Mouse (Mus musculus) spleen, adult 2 months (tissue): Measurements from ENCODE around the gene Nit2. TPM values are rescaled to one million over a fixed set of nuclear protein-coding genes. Genes with fewer than 3 reads are reported as not detected.

ENCODE experiments used
- DNase-seq, 2 experiments: peaks; one replicate each; pipeline versions ENCODE4 v3.0.0 to v3.0.0-alpha.2; 2012 to 2021; ENCODE audit warnings: low spot score in 2 of 2, low read depth in 1 of 2
- H3K27ac ChIP-seq: fragments of 200-500 bp; 2 replicates; pipeline ENCODE4 v1.5.1; 2012; ENCODE audit warnings: low read length, inconsistent platforms; ENCODE audit not compliant: insufficient read depth
- H3K27me3 ChIP-seq: fragments of 200-500 bp; 2 replicates; pipeline ENCODE4 v1.6.1; 2012; ENCODE audit warnings: mild to moderate bottlenecking, moderate library complexity, low read length, inconsistent platforms; ENCODE audit not compliant: control insufficient read depth, insufficient read depth
- H3K36me3 ChIP-seq: fragments of 200-500 bp; 2 replicates; pipeline ENCODE4 v1.6.1; 2012; ENCODE audit warnings: mild to moderate bottlenecking, low read length, inconsistent platforms; ENCODE audit not compliant: control insufficient read depth, insufficient read depth
- H3K4me1 ChIP-seq: fragments of 200-500 bp; 2 replicates; pipeline ENCODE4 v1.6.1; 2011; ENCODE audit warnings: inconsistent platforms; ENCODE audit not compliant: control insufficient read depth, insufficient read depth, insufficient read length
- H3K4me3 ChIP-seq: fragments of 200-500 bp; 2 replicates; pipeline ENCODE4 v1.5.1; 2011; ENCODE audit warnings: mild to moderate bottlenecking, inconsistent platforms; ENCODE audit not compliant: insufficient read depth, insufficient read length; ENCODE audit errors: extremely low read depth
- CTCF ChIP-seq: fragments of 200-500 bp; IDR thresholded peaks from 2 replicates; pipeline ENCODE4 v1.5.1; 2011; ENCODE audit warnings: mild to moderate bottlenecking, inconsistent platforms; ENCODE audit not compliant: insufficient read depth, insufficient read length, insufficient replicate concordance; ENCODE audit errors: extremely low read depth
- POLR2A ChIP-seq: fragments of 200-500 bp; IDR thresholded peaks from 2 replicates; pipeline ENCODE4 v1.6.1; 2011; ENCODE audit warnings: low read depth, low read length, inconsistent platforms
- WGBS: fragments of 180-500 bp; shearing (Covaris S2); methylation state at CpG from one replicate; pipeline ENCODE4 v1.1.7; 2018; 5-methylcytosine and 5-hydroxymethylcytosine counted together
- polyA plus RNA-seq: library from polyadenylated mRNA; depleted of rRNA; stranded (reverse); fragments of >200 nt; gene quantifications from 2 replicates; pipeline ENCODE4 v1.2.3, GENCODE M21; 2012; rRNA removed

The Nit2 gene
- polyA plus RNA-seq: 7.1 and 9.1 TPM in 2 replicates

DNA sequence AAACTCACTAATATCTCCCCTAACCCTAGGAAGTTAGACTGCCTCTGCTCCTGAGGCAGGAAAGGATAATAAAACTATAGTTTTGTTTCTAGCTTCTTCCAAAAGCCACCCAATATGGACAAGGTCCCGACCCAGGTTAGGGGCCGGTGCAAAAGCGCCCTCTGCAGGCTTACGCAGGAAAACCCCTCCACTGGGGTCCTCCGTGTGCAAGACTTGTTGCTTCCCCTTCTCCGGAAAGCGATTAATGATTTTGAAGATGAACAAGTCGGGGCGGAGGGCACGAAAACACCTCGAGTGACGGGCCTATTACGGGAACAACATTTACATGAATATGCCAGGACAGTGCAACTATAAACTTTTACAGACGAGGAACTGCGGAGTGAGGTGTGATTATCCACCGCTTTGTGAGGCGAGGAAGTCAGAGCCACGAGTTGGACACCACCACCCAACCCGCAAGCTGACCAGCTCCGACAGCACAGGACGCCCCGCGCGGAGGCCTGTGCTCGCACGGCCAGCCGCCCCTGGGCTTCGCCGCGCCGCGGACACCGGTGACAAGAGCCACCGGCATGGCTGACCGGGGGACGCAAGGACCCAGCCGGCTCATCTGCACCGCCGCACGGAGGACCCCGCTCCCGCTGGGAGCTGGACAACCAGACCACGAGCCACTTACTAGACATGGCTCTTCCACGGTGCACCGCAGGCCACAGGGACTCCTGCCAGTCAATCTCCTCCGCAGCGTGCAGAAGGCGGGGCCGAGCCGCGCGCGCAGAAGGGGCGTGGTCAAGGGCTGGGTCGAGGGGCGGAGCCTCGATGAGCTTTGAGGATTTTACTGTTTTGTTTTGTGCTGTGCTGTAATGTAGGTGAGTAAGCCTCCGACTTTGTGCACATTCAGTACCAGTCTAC lies at the start of gene Nit2:
TSS of gene Nit2 (minus strand) at position 731 of the 903 bp plus-strand sequence.
- peak; percentile 66 to 94 for DNase-seq
- Histone ChIP-seq H3K4me1 (no peaks in the 10 kb centered on the region; the same call in 1 of the 2 replicates), H3K36me3 (peaks cover 2% of the 10 kb centered on the region), H3K27me3 (no peaks in the 10 kb centered on the region), H3K4me3 (peak within 1 kb of the TSS; percentile 84), H3K27ac (peak within 1 kb of the TSS; percentile 70)
- WGBS: under 1% methylated on average over 58 of the region's 58 CpGs
- TF ChIP-seq CTCF (peak; percentile 67), POLR2A (peak; percentile 42; the same call in 1 of the 2 replicates)

DNA sequence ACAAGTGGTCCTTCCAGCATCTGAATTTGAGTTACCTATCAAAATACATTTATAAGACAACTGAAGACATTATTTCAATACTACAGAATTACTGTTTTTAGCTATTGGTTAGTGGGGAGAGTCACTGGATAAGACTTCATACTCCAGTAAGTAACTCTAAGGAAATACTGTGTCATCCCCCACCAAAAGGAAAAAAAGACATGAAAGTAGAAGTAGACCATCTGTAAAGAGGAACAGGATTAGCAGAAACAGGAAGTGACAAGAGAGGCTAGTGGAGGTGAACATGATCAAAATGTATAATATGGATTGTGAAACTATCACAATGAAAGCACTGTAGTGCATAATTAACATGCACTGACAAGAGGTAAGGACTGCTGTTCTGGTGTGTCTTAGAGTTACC lies 48.8 kb upstream of the Nit2 start:
- Histone ChIP-seq H3K27me3 (no peaks in the 10 kb centered on the region), H3K4me1 (peaks cover 9% of the 10 kb centered on the region), H3K4me3 (no peak overlapping the region), H3K27ac (peak overlapping the region; percentile 82), H3K36me3 (peaks cover 15% of the 10 kb centered on the region)
- DNase-seq: peak in 1 of 2 experiments; percentile 58
- TF ChIP-seq POLR2A (no peak), CTCF (no peak)

DNA sequence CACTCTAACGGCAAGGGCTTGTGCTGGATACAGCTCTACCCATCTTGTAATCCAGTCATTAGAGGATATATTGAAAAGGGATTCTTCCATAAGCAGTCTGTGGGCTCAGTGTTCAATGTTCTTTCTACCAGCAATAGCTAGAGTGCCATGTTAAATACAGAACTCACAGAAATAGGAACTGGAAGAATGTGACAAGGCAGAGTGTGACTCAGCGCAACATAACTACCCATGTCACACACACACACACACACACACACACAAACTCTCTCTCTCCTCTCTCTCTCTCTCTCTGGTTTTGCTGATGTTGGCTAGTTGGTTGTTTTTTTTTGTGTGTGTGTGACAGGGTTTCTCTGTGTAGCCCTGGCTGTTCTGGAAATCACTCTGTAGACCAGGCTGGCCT lies 43.9 kb upstream of the Nit2 start:
- Histone ChIP-seq H3K27ac (no peak overlapping the region), H3K4me1 (no peaks in the 10 kb centered on the region; the same call in 1 of the 2 replicates), H3K27me3 (no peaks in the 10 kb centered on the region), H3K36me3 (peaks cover 25% of the 10 kb centered on the region), H3K4me3 (no peak overlapping the region)
- TF ChIP-seq CTCF: no peak
- no peak for TF ChIP-seq POLR2A
- 93% methylated on average over 2 of the region's 2 CpGs for WGBS
- DNase-seq: no peak

DNA sequence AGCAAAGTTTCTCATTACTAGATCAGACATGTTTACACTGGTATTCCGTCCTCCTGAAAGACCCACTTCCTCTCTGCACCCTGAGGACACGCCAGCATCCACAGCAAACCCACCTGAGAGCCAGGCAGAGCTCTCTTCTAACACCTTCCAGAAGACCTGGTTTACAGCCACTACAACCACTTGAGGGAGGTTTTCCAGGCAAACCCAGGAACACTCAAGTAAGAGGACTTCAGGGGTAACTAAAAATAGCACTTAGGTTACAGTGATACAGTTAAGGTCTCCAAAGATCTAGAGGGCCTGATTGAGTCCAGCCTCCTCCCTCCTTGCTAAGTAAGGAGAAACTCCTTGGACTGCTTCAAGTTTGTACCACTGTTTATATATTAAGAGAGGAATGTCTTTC lies 41.2 kb upstream of the Nit2 start:
- 86% methylated on average over 2 of the region's 2 CpGs for WGBS
- no peak overlapping the region for H3K27ac ChIP-seq
- H3K4me3 ChIP-seq: no peak overlapping the region
- H3K27me3 ChIP-seq: no peaks in the 10 kb centered on the region
- DNase-seq: no peak
- peaks cover 23% of the 10 kb centered on the region for H3K36me3 ChIP-seq
- no peaks in the 10 kb centered on the region for H3K4me1 ChIP-seq
- no peak for TF ChIP-seq POLR2A
- no peak for TF ChIP-seq CTCF

DNA sequence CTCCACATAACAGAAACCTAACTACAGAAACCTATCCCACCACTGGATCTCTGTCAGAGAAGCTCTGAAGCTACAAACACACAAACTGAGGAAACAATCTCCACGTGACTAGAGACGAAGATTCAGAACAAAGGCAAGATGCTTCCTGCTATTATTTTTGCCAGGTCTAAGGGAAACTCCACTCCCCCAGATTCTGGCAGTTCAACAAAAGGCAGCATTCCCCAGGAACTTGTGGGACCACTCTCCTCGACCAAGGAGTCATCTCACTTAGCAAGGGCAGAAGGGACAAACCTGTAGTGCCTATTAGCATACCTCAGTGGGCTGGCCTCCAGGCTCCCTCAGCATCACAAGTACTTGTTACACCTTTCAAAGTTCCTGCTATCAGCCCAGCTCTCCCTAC lies 30.1 kb upstream of the Nit2 start:
- H3K4me1 ChIP-seq: no peaks in the 10 kb centered on the region
- WGBS: 79% methylated on average over 3 of the region's 3 CpGs
- DNase-seq: no peak
- TF ChIP-seq POLR2A: no peak
- TF ChIP-seq CTCF: no peak
- H3K27ac ChIP-seq: no peak overlapping the region
- H3K27me3 ChIP-seq: no peaks in the 10 kb centered on the region
- peaks cover 29% of the 10 kb centered on the region for H3K36me3 ChIP-seq
- no peak overlapping the region for H3K4me3 ChIP-seq

DNA sequence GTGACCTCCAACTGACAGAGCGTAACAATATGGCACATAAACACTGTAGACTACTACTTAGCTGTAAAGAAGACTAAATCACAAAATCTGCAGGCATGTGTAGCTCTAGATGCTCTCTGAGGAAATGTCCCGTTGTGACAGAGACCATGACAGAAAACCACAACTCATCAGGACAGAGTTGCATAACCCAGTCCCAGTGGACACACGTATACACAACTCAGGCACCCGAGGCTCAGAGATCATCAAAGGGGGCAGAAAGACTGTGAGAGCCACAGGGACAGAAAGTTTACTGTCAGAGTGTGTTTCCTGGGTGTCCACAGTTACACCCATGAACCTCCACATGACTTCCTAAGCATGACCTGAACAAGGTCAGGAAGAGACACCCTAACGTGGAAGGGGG lies 29.4 kb upstream of the Nit2 start:
- Histone ChIP-seq H3K27me3 (no peaks in the 10 kb centered on the region), H3K36me3 (peaks cover 35% of the 10 kb centered on the region), H3K4me1 (no peaks in the 10 kb centered on the region), H3K27ac (no peak overlapping the region), H3K4me3 (no peak overlapping the region)
- WGBS: 66% methylated on average over 5 of the region's 5 CpGs
- TF ChIP-seq POLR2A (no peak), CTCF (no peak)
- no peak for DNase-seq

DNA sequence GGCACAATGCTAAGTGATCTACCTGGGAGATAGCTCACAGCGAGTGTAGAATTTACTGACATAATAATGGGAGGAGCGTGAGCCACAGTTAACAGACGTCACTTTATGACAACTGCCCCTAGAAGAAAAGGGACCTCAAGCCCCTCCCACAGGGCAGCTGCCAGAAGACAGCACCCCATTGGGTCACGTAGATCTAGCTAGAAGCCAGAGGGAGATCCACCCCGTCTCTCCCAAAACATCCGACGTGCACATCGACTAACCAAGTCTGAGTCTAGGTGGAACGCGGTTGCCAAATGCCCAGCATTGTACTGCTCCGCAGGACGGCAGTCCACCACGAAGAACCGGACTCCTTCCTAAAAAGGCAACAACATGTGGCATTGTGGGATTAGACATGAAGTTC lies 24.1 kb upstream of the Nit2 start:
- no peaks in the 10 kb centered on the region for H3K27me3 ChIP-seq
- DNase-seq: no peak
- no peak overlapping the region for H3K4me3 ChIP-seq
- H3K4me1 ChIP-seq: no peaks in the 10 kb centered on the region
- no peak for TF ChIP-seq CTCF
- no peak for TF ChIP-seq POLR2A
- H3K27ac ChIP-seq: no peak overlapping the region
- WGBS: 96% methylated on average over 14 of the region's 14 CpGs
- peaks cover 32% of the 10 kb centered on the region for H3K36me3 ChIP-seq
